Mouse (Mus musculus) left cerebral cortex, postnatal 14 days (tissue): ENCODE data around the gene Btbd35f17. TPM values are rescaled to one million over a fixed set of nuclear protein-coding genes. Genes with fewer than 3 reads are reported as not detected.
"Not testable (repeated sequence)": the region's sequence is repeated elsewhere in the genome, so short reads cannot be mapped to it uniquely, and the experiment has no call there.

Experiments used
- DNase-seq, 2 experiments: peaks; one replicate each; pipeline ENCODE4 v3.0.0; 2021 to 2022; ENCODE audit warnings: low spot score in 2 of 2, mixed read lengths in 1 of 2
- intact Hi-C: fragments of 180-260 bp; cut with DNase I; formaldehyde crosslinking; loops from one replicate; pipeline ENCODE4 v1.15.1; 2025
- long read RNA-seq, 2 experiments: library from polyadenylated mRNA; stranded (forward); transcript quantifications; one replicate each; pipeline ENCODE4 v2.0.0; 2021
- total RNA-seq, 2 experiments: library from RNA; stranded (reverse); gene quantifications; 2 replicates each; pipeline ENCODE4 v1.2.3; 2021

Gene Btbd35f17
- total RNA-seq = not detected
- long read RNA-seq, experiment 1 = 0 reads
- long read RNA-seq, experiment 2 = 0 reads

DNA sequence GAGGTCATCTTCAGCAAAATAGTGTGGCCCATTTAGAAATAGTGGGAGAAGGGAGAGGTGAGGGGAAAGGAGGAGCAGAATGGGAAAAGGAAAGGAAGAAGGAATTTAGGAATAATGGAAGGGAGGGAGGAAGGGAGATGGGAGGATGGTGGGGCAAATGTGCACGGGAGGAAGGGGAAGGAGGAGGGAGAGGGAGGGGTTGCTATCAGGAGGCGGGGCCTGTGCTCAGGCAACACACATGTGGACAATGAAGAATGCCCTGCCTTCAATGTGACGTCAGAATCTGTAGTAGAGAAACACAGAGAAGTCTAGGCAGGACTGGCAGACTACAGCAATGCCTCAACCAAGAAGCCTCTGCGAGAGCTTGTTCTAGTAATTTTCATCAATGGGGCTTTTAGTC is at the start of gene Btbd35f17:
TSS of gene Btbd35f17 (plus strand) at position 301 of the 400 bp plus-strand sequence.
- DNase-seq = not testable (repeated sequence)

More for the DNA sequence above, at the start of gene Btbd35f17:
- intact Hi-C loops = not testable (repeated sequence)

Other genes with a start within 250 kb of the Btbd35f17 start
- gene Btbd35f28, start 174.1 kb upstream of the Btbd35f17 start, total RNA-seq = not detected
- not detected for gene Btbd35f20, start 79.4 kb upstream of the Btbd35f17 start, total RNA-seq